Mouse (Mus musculus): ENCODE data around the gene Tmem39b. TPM values are rescaled to one million over a fixed set of nuclear protein-coding genes. Genes with fewer than 3 reads are reported as not detected.

Gene Tmem39b
- polyA plus RNA-seq (2017; shearing (Covaris generic)), result 20.7 TPM

DNA sequence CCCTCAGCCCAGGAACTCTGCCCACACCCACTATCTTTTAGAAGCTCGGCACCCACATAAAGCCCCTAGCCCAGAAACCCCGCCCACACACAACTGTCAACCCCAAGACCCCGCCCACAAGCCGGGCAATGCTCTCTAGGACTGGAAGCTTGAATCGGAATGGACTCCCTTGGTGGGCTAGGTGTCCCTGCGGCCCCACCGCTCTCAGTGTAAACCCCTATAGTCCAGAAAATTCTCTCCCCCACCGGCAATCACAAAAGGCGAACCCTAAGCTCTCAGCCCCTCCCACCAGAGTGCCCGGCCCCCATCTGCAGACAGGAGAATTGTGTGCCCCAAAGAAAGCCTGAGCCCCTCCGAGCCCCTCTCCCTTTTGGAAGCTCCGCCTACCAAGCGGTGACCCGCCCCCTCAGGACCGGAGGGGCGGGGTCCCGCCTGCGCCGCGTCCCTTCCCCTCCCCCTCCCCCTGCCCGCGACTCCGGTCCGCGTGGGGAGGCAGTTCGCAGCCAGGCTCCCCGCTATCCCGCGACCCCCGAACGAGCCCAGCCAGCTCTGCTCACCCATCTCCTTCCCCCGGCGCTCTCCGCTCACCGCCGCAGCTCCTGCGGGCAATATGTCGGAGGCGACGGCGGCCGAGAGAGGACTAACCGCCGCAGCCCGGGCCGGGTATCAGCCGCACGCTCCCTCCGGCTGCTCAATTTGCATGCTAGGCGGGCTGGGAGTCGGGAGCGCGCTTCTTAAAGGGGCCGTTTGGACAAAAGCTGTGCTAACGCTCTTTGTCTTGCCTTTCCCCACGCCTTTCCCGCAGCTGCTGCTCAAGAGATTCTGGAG is at the start of gene Tmem39b:
Gene Tmem39b, minus strand, starts transcription at position 681 of the 828 bp plus-strand sequence.

DNA sequence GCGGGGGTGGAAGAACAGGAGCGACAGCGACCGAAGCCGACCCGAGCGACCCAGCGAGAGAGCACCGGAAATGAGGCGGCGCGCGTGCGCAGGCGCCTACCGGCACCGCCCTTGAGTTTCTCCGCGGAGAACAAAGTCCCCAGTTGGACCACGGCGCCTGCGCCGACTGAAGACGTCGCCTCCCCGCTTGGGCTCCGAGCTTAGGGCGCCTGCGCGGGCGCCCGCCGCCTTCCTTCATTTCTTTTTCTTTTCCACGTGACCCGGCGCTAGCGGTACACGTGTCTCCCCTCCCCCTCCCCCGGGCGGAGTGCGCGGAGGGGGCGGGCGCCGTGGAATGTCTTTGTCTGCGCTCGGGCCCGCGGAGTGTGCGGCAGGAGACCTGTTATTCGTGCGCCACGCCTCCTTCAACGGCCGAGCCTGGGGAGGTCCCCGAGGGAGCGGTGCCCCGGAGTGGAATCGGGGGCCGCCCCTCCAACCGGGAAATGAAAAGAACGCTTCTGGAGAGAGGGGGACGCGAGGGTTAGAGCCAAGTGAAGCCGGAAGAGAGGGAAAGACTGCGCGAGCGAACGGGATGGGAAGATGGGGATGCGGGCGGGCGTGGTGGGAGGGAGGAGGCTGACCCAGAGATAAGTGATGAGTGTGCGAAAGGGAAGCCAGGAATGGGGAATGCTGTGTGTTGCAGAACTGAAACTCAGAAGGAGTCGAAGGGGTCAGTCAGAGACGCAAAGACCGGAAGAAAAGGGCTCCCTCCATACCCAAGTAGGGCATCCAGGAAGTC is 45.8 kb upstream of the Tmem39b start, which contains the start of gene Khdrbs1:
Gene Khdrbs1, minus strand, starts transcription at position 72 of the 778 bp plus-strand sequence.

DNA sequence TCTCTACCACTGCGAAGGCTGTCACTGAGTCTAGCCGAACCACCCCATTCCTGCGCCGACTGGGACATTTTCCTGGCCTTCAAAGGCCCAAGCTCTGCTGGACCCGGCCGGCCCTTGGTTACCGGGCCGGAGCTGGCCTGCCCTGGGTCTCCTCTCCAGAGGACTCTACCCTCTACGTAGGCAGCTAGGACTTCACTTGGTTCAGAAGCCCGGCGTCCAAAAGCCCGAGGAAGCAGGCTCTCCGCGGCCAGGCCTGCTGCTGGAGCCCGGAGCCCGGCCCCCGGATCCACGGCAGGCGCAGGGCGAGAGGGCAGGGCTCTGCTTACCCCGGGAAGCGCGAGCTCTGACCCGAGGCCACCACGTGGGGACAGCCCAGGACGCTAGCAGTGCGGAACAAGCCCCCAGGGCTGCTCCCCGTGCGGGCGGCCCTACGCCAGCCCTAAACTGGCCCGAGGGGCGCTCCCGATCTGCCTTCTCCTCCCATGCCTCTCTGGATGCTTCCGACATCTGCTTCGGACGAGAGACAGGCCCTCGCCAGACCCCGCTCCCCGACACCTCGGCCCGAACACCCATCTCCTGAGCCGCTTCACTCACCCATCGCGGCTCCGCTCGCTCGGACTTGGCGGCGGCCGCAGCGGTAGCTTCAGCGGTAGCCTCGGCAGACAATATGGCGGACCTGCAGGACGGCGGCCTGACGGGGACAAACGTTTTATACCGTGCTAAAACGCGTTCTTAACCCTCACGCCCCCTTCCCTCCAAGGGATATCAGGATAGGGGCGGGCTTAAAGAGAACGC is 24.4 kb downstream of the Tmem39b start, which contains the start of gene Kpna6:
Gene Kpna6, minus strand, starts transcription at position 685 of the 795 bp plus-strand sequence.

DNA sequence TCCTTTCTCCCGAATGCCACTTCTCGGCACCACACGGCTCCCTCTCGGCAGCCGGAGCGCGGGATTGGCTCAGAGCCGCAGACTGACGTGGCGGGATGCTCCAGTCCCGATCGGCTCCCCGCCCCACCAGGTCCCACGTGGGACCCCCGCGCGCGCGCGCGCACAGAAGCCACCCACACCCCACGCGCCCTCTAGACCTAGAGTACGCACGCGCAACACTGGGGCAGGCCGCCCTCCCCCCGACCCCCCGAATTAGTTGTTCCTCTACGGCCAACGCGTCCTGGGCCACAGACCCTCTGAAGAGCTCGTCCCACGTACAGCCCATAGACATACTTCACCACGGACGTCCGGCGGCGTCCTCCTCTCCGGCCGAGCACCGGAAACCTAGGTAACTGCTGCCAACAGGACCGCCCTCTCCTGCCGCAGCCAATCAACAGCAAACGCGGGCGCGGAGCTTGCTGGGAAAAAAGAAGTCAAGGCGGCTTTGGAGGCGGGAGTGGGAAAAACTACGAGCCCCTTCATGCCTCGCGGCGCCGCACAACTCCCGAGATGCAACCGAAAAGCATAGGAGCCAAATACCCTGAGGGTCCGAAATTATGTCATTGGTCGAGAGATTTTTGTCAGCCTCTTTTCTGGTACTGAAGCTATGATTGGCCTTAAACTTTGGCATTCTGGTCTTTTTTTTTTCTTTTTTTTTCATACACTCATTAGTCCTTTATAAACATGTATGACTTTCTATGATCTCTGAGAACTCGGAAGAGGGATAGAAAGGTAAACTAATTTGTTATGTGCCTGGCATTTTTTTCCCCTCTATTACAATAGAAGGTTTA is 55.8 kb downstream of the Tmem39b start, which contains the start of gene Txlna:
Gene Txlna, minus strand, starts transcription at position 428 of the 830 bp plus-strand sequence.

Other genes with a start within 250 kb of the Tmem39b start
- 77.9 TPM for gene Bsdc1, start 235.3 kb downstream of the Tmem39b start, polyA plus RNA-seq (2017; shearing (Covaris generic))
- gene Tssk3, start 205.8 kb downstream of the Tmem39b start, polyA plus RNA-seq (2017; shearing (Covaris generic)), result not detected
- not detected for gene Fam229a, start 205.6 kb downstream of the Tmem39b start, polyA plus RNA-seq (2017; shearing (Covaris generic))
- 56.0 TPM for gene Marcksl1, start 183.3 kb downstream of the Tmem39b start, polyA plus RNA-seq (2017; shearing (Covaris generic))
- 158 TPM for gene Hdac1, start 154.1 kb downstream of the Tmem39b start, polyA plus RNA-seq (2017; shearing (Covaris generic))
- 1,252 TPM for gene Lck, start 123.2 kb downstream of the Tmem39b start, polyA plus RNA-seq (2017; shearing (Covaris generic))
- not detected for gene Fam167b, start 118.3 kb downstream of the Tmem39b start, polyA plus RNA-seq (2017; shearing (Covaris generic))
- 172 TPM for gene Eif3i, start 96.2 kb downstream of the Tmem39b start, polyA plus RNA-seq (2017; shearing (Covaris generic))
- gene Tmem234, start 96.2 kb downstream of the Tmem39b start, polyA plus RNA-seq (2017; shearing (Covaris generic)), result 166 TPM
- 3.4 TPM for gene Dcdc2b, start 82.6 kb downstream of the Tmem39b start, polyA plus RNA-seq (2017; shearing (Covaris generic))
- gene Iqcc, start 77.7 kb downstream of the Tmem39b start, polyA plus RNA-seq (2017; shearing (Covaris generic)), result 15.5 TPM
- gene Ccdc28b, start 72.9 kb downstream of the Tmem39b start, polyA plus RNA-seq (2017; shearing (Covaris generic)), result 24.3 TPM
- 52.7 TPM for gene Txlna, start 55.8 kb downstream of the Tmem39b start, polyA plus RNA-seq (2017; shearing (Covaris generic))
- 23.1 TPM for gene Kpna6, start 24.1 kb downstream of the Tmem39b start, polyA plus RNA-seq (2017; shearing (Covaris generic))
- gene Khdrbs1, start 45.5 kb upstream of the Tmem39b start, polyA plus RNA-seq (2017; shearing (Covaris generic)), result 152 TPM
- 663 TPM for gene Ptp4a2, start 114.4 kb upstream of the Tmem39b start, polyA plus RNA-seq (2017; shearing (Covaris generic))
- not detected for gene Spocd1, start 232.4 kb upstream of the Tmem39b start, polyA plus RNA-seq (2017; shearing (Covaris generic))